Mouse (Mus musculus): ENCODE data around the gene Ly6g5b.

GRCm38 (mm10) chr17:35088825-35089644 is 26.2 kb downstream of the Ly6g5b start, which contains the start of gene Abhd16a:
- TF ChIP-seq EP300 (IDR thresholded peaks at IDR 0.05; ENCODE audit: insufficient read depth, low read depth, low read length): no peak
- TF ChIP-seq CTCF (IDR thresholded peaks at IDR 0.05; ENCODE audit: low read depth, low read length): no peak

All from ES-Bruce4 (cell line).